Mouse (Mus musculus) forebrain, postnatal 0 days (tissue): ENCODE measurements around the gene Nova1. TPM values are rescaled to one million over a fixed set of nuclear protein-coding genes. Genes with fewer than 3 reads are reported as not detected.

Experiments
- ATAC-seq: fragments of 200-750 bp; cut with Nextera tagmentation; 2 replicates; pipeline ENCODE4 v1.8.0; 2017; ENCODE audit warnings: mild to moderate bottlenecking, moderate library complexity
- DNase-seq: peaks from one replicate; pipeline ENCODE4 v3.0.0-alpha.2; 2015
- H3K27ac ChIP-seq: fragments of 300-500 bp; sonication (generic); 2 replicates; pipeline ENCODE4 v1.5.1; 2014; ENCODE audit warnings: low read depth, mild to moderate bottlenecking, antibody characterized with exemption, low read length, moderate library complexity, mixed read lengths
- H3K27me3 ChIP-seq: fragments of 300-500 bp; sonication (generic); 2 replicates; pipeline ENCODE4 v1.6.1; 2014; ENCODE audit warnings: mild to moderate bottlenecking, low read length, mixed read lengths; ENCODE audit not compliant: insufficient read depth
- H3K36me3 ChIP-seq: fragments of 300-500 bp; sonication (generic); 2 replicates; pipeline ENCODE4 v1.6.1; 2014; ENCODE audit warnings: mild to moderate bottlenecking, moderate library complexity; ENCODE audit not compliant: insufficient read depth
- H3K4me1 ChIP-seq: fragments of 300-500 bp; sonication (generic); 2 replicates; pipeline ENCODE4 v1.6.1; 2014; ENCODE audit warnings: antibody characterized with exemption; ENCODE audit not compliant: insufficient read depth
- H3K4me2 ChIP-seq: fragments of 300-500 bp; sonication (generic); 2 replicates; pipeline ENCODE4 v1.6.1; 2014; ENCODE audit warnings: low read depth, mild to moderate bottlenecking, moderate library complexity
- H3K4me3 ChIP-seq: fragments of 300-500 bp; sonication (generic); 2 replicates; pipeline ENCODE4 v1.5.1; 2014; ENCODE audit warnings: low read depth, low read length, mixed read lengths
- H3K9ac ChIP-seq: fragments of 300-500 bp; sonication (generic); 2 replicates; pipeline ENCODE4 v1.6.1; 2014; ENCODE audit warnings: mild to moderate bottlenecking
- H3K9me3 ChIP-seq: fragments of 300-500 bp; sonication (generic); 2 replicates; pipeline ENCODE4 v1.6.1; 2016; ENCODE audit warnings: low read length
- CTCF ChIP-seq: sonication (generic); IDR thresholded peaks from 2 replicates; pipeline ENCODE4 v1.5.1; 2016; ENCODE audit warnings: antibody characterized with exemption, control low read depth, low read depth
- WGBS: fragments of 180-500 bp; shearing (Covaris S2); extraction: QIAGEN DNeasy Blood & Tissue Kit; methylation state at CpG from one replicate; pipeline ENCODE4 v1.1.7; 2014; 5-methylcytosine and 5-hydroxymethylcytosine counted together
- polyA plus RNA-seq: library from polyadenylated mRNA; unstranded; fragments of >200 nt; fragmentation: Nextera tagmentation; extraction: Ambion mirVana; gene quantifications from 2 replicates; pipeline ENCODE4 v1.2.1, GENCODE M21; 2015
- total RNA-seq: library from RNA; depleted of rRNA; stranded (reverse); fragments of >200 nt; gene quantifications from 2 replicates; pipeline ENCODE4 v1.2.3, GENCODE M21; 2014

Gene Nova1
- total and polyA plus RNA-seq, 2 experiments from 2014 or later = 20.8 to 63.7 TPM

DNA sequence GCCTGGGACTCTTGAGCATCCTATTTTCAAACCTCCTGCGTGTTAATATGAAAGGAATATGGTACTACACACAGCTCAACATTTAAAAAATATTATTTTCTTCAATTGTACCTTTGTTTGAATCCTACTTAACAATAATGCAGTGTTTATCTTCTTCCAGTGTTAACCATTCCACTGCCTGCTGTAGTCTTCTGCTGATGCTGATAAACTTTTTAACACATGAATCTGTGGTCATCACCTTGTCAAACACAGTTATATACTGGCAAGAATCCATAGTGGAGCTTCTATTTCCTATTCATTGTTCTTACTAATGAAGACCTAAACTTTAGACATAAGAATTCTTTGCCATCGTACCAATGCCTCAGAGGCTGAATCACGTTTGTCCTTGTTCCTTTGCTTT lies 65.6 kb downstream of the Nova1 start:
- no peak for ATAC-seq
- H3K27ac ChIP-seq = no peak overlapping the region
- no peaks in the 10 kb centered on the region for H3K27me3 ChIP-seq
- no peaks in the 10 kb centered on the region for H3K4me1 ChIP-seq
- H3K4me2 ChIP-seq = no peak overlapping the region
- no peak overlapping the region for H3K9ac ChIP-seq
- no peak overlapping the region for H3K4me3 ChIP-seq
- no peak for TF ChIP-seq CTCF
- DNase-seq = no peak
- H3K36me3 ChIP-seq = no peaks in the 10 kb centered on the region
- H3K9me3 ChIP-seq = no peaks in the 10 kb centered on the region
- WGBS = 43% methylated on average over 3 of the region's 3 CpGs

GRCm38 (mm10) chr12:46733261-46733660 lies 85.5 kb downstream of the Nova1 start:
- ATAC-seq = no peak
- no peak for DNase-seq
- H3K9ac ChIP-seq = no peak overlapping the region
- no peak overlapping the region for H3K27ac ChIP-seq
- H3K9me3 ChIP-seq = no peaks in the 10 kb centered on the region
- no peaks in the 10 kb centered on the region for H3K36me3 ChIP-seq
- H3K4me2 ChIP-seq = no peak overlapping the region
- H3K4me3 ChIP-seq = no peak overlapping the region
- H3K4me1 ChIP-seq = no peaks in the 10 kb centered on the region
- H3K27me3 ChIP-seq = no peaks in the 10 kb centered on the region
- TF ChIP-seq CTCF = no peak

- Histone ChIP-seq H3K4me3 (no peak overlapping the region), H3K9ac (no peak overlapping the region), H3K27ac (no peak overlapping the region), H3K27me3 (no peaks in the 10 kb centered on the region), H3K9me3 (no peaks in the 10 kb centered on the region), H3K4me2 (no peak overlapping the region), H3K36me3 (no peaks in the 10 kb centered on the region), H3K4me1 (no peaks in the 10 kb centered on the region)
- TF ChIP-seq CTCF = no peak
- 74% methylated on average over 1 of the region's 1 CpGs for WGBS
- no peak for DNase-seq
- no peak for ATAC-seq
These were observed 86.8 kb downstream of the Nova1 start for GRCm38 (mm10) chr12:46731943-46732342.

- Histone ChIP-seq H3K27ac (no peak overlapping the region), H3K36me3 (no peaks in the 10 kb centered on the region), H3K4me3 (no peak overlapping the region), H3K27me3 (no peaks in the 10 kb centered on the region), H3K4me2 (no peak overlapping the region), H3K9me3 (no peaks in the 10 kb centered on the region), H3K4me1 (no peaks in the 10 kb centered on the region), H3K9ac (no peak overlapping the region)
- peak; percentile 23; the same call in 1 of the 2 replicates for ATAC-seq
- WGBS = 32% methylated on average over 8 of the region's 8 CpGs
- no peak for TF ChIP-seq CTCF
- no peak for DNase-seq
These were observed 96.8 kb downstream of the Nova1 start for GRCm38 (mm10) chr12:46721914-46722313.

GRCm38 (mm10) chr12:46719076-46719475 lies 99.7 kb downstream of the Nova1 start:
- H3K4me1 ChIP-seq = no peaks in the 10 kb centered on the region
- no peak overlapping the region for H3K4me2 ChIP-seq
- DNase-seq (no peak), ATAC-seq (no peak)
- no peaks in the 10 kb centered on the region for H3K36me3 ChIP-seq
- TF ChIP-seq CTCF = no peak
- no peak overlapping the region for H3K27ac ChIP-seq
- H3K9ac ChIP-seq = no peak overlapping the region
- no peaks in the 10 kb centered on the region for H3K9me3 ChIP-seq
- no peak overlapping the region for H3K4me3 ChIP-seq
- 93% methylated on average over 4 of the region's 4 CpGs for WGBS
- no peaks in the 10 kb centered on the region for H3K27me3 ChIP-seq

GRCm38 (mm10) chr12:46710094-46710493 lies 108.6 kb downstream of the Nova1 start:
- Histone ChIP-seq H3K36me3 (no peaks in the 10 kb centered on the region), H3K4me1 (no peaks in the 10 kb centered on the region), H3K27me3 (no peaks in the 10 kb centered on the region), H3K4me2 (no peak overlapping the region), H3K9ac (no peak overlapping the region), H3K27ac (no peak overlapping the region), H3K4me3 (no peak overlapping the region), H3K9me3 (no peaks in the 10 kb centered on the region)
- WGBS = 75% methylated on average over 2 of the region's 2 CpGs
- DNase-seq (no peak), ATAC-seq (no peak)
- TF ChIP-seq CTCF = no peak

- Histone ChIP-seq H3K9me3 (no peaks in the 10 kb centered on the region), H3K4me3 (no peak overlapping the region), H3K4me2 (no peak overlapping the region), H3K27me3 (no peaks in the 10 kb centered on the region), H3K36me3 (no peaks in the 10 kb centered on the region), H3K27ac (no peak overlapping the region), H3K9ac (no peak overlapping the region), H3K4me1 (no peaks in the 10 kb centered on the region)
- ATAC-seq (no peak), DNase-seq (no peak)
- no peak for TF ChIP-seq CTCF
- 91% methylated on average over 7 of the region's 7 CpGs for WGBS
These were observed 109.3 kb downstream of the Nova1 start for GRCm38 (mm10) chr12:46709475-46709874.

DNA sequence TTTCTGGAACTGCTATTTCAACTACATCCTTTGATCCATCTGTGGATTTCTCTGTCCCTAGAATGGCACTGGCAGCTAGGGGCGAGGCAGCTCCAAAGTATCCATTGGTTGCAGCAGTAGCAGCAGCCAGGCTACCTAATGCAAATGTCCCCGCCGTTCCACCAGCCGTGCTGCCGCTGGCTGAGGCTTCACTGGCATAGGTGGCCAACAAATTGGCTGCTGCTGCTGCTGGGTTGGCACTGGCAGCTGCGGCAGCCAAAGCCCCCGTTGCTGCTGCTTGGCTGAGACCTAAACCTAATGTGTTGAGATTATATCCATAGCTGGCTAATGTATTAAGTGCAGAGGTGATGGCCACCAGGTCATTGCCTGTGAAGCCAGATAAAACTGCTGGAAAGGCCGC lies 118.5 kb downstream of the Nova1 start:
- no peak overlapping the region for H3K4me2 ChIP-seq
- H3K27ac ChIP-seq = no peak overlapping the region
- DNase-seq (no peak), ATAC-seq (no peak)
- no peaks in the 10 kb centered on the region for H3K9me3 ChIP-seq
- no peaks in the 10 kb centered on the region for H3K36me3 ChIP-seq
- H3K9ac ChIP-seq = no peak overlapping the region
- H3K27me3 ChIP-seq = no peaks in the 10 kb centered on the region
- whole genome bisulfite sequencing = 73% methylated on average over 8 of the region's 8 CpGs
- H3K4me3 ChIP-seq = no peak overlapping the region
- TF ChIP-seq CTCF = no peak
- H3K4me1 ChIP-seq = no peaks in the 10 kb centered on the region
